Mouse (Mus musculus) liver, embryonic 14.5 days (tissue): ENCODE results near the gene Fkbp2. TPM values are rescaled to one million over a fixed set of nuclear protein-coding genes. Genes with fewer than 3 reads are reported as not detected.

ENCODE experiments used
- ATAC-seq: fragments of 200-750 bp; cut with Nextera tagmentation; 2 replicates; pipeline ENCODE4 v1.8.0; 2017; ENCODE audit warnings: moderate number of reproducible peaks, mild to moderate bottlenecking, moderate library complexity; ENCODE audit not compliant: insufficient read depth
- DNase-seq, 3 experiments: peaks; one replicate each; pipeline ENCODE4 v3.0.0-alpha.2; 2012 to 2013; ENCODE audit warnings: low read depth in 3 of 3, low spot score in 3 of 3
- H3K27ac ChIP-seq: fragments of 300-500 bp; sonication (generic); 2 replicates; pipeline ENCODE4 v1.5.1; 2014; ENCODE audit warnings: moderate library complexity, mild to moderate bottlenecking, control low read depth, inconsistent platforms
- H3K27me3 ChIP-seq: fragments of 300-500 bp; sonication (generic); 2 replicates; pipeline ENCODE4 v1.6.1; 2014; ENCODE audit warnings: mild to moderate bottlenecking, low read length, moderate library complexity; ENCODE audit not compliant: control insufficient read depth, insufficient read depth
- H3K36me3 ChIP-seq: fragments of 300-500 bp; sonication (generic); replicated peaks from 2 replicates; pipeline ENCODE4 v1.6.1; 2014; ENCODE audit warnings: low read depth; ENCODE audit not compliant: control insufficient read depth, insufficient read depth
- H3K4me1 ChIP-seq, 2 experiments: fragments of 200-500 bp in 1 of 2; fragments of 300-500 bp in 1 of 2; sonication (generic) in 1 of 2; replicated peaks; 2 replicates each; pipeline ENCODE4 v1.6.1; 2012 to 2014; ENCODE audit warnings: antibody characterized with exemption in 1 of 2, inconsistent platforms in 1 of 2, low read length in 1 of 2; ENCODE audit not compliant: control insufficient read depth in 2 of 2, insufficient read depth in 2 of 2
- H3K4me2 ChIP-seq: fragments of 300-500 bp; sonication (generic); 2 replicates; pipeline ENCODE4 v1.6.1; 2014; ENCODE audit warnings: low read depth, mild to moderate bottlenecking, control low read depth, moderate library complexity
- H3K4me3 ChIP-seq, 2 experiments: fragments of 200-500 bp in 1 of 2; fragments of 300-500 bp in 1 of 2; sonication (generic) in 1 of 2; 2 replicates each; pipeline ENCODE4 v1.5.1; 2012 to 2014; ENCODE audit warnings: low read depth in 2 of 2, low read length in 2 of 2, mild to moderate bottlenecking in 2 of 2, control low read depth in 1 of 2, inconsistent platforms in 1 of 2, moderate library complexity in 1 of 2; ENCODE audit not compliant: insufficient read depth in 1 of 2
- H3K9ac ChIP-seq: fragments of 300-500 bp; sonication (generic); replicated peaks from 2 replicates; pipeline ENCODE4 v1.6.1; 2014; ENCODE audit warnings: mild to moderate bottlenecking, control low read depth, moderate library complexity
- H3K9me3 ChIP-seq: fragments of 300-500 bp; sonication (generic); 2 replicates; pipeline ENCODE4 v1.6.1; 2016; ENCODE audit warnings: low read length, mixed read lengths; ENCODE audit not compliant: control insufficient read depth
- CTCF ChIP-seq: IDR thresholded peaks from 2 replicates; pipeline ENCODE4 v1.5.1; 2016; ENCODE audit warnings: antibody characterized with exemption, low read depth, control low read depth
- EP300 ChIP-seq: IDR thresholded peaks from 2 replicates; pipeline ENCODE4 v1.6.1; 2016; ENCODE audit warnings: antibody characterized with exemption, low read depth
- WGBS: fragments of 180-500 bp; shearing (Covaris S2); extraction: QIAGEN DNeasy Blood & Tissue Kit; methylation state at CpG from one replicate; pipeline ENCODE4 v1.1.7; 2014; ENCODE audit not compliant: insufficient replicate concordance; 5-methylcytosine and 5-hydroxymethylcytosine counted together
- polyA plus RNA-seq, 2 experiments: library from polyadenylated mRNA; depleted of rRNA in 1 of 2; stranded (reverse) in 1 of 2; unstranded in 1 of 2; fragments of >200 nt; fragmentation: Nextera tagmentation in 1 of 2; extraction: Ambion mirVana in 1 of 2; gene quantifications; 2 replicates each; pipeline versions ENCODE4 v1.2.1 to v1.2.3; 2012 to 2014

Gene Fkbp2
- polyA plus RNA-seq, 2 experiments, result 46.1 to 65.7 TPM

DNA sequence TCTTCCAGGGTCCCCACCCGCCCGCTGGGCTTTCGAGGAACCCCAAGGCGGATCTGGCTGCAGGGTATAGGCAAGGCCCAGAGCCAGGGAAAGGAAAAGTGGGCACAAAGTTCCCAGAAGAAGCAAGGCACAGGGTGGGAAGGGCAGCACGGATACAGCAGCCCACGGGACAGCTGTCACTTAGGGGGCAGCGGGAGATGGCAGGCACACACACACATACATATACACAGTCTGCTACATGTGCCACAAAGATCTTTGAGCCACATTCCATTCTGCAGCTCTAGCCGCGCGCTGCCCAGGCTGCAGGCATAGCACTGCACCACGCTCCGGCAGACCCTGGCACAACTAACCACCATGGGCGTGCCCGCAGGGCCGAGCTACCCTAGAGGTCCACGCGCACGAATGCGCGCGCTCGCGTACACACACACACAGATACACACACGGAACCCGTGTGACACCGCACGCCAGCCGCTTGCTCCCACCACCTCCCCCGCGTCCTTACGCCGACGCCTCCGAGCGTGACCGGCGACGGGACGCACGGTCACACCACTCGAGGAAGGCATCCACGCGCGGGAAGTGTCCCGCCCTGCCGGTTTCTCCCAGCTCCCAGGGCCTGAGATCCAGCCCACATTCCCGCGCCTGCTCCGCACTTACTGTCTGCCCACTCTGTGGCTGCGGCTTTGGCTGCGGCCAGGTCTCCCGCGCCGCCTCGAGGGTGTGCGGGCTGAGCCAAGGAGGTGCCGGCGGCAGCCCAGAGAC is 46.7 kb downstream of the Fkbp2 start:
- no peak for DNase-seq

DNA sequence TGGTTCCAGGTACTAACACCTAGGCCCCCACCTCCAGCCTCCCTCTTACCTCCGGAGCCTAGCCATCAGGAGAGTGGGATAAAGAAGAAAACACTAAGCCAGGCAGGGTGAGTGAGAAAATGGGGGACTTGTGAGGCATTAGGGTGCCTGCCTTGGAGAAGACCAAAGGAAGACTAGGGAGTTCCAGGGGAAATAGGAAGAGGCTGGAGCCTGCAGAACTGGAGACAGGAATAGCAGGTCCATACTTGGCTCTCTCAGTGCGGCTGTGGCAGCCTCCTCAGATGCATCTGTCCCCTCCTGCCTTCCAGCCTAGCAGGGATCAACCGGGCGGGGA is 47.2 kb downstream of the Fkbp2 start:
- Histone ChIP-seq H3K4me3 (no peak overlapping the region), H3K9ac (no peak overlapping the region), H3K9me3 (no peaks in the 10 kb centered on the region), H3K4me2 (no peak overlapping the region), H3K36me3 (no peaks in the 10 kb centered on the region), H3K27me3 (peaks cover 74% of the 10 kb centered on the region), H3K27ac (no peak overlapping the region), H3K4me1 (no peaks in the 10 kb centered on the region)
- no peak for ATAC-seq
- 29% methylated on average over 4 of the region's 4 CpGs for whole genome bisulfite sequencing
- TF ChIP-seq CTCF (no peak), EP300 (no peak)
- DNase-seq, result no peak

More for the DNA sequence above, 46.7 kb downstream of the Fkbp2 start:
- ATAC-seq, result no peak
- H3K9ac ChIP-seq, result no peak overlapping the region
- H3K27ac ChIP-seq, result no peak overlapping the region
- no peaks in the 10 kb centered on the region for H3K36me3 ChIP-seq
- peak overlapping the region; percentile 18 for H3K4me2 ChIP-seq
- H3K4me1 ChIP-seq, result no peaks in the 10 kb centered on the region
- H3K4me3 ChIP-seq, result 0 out of 4 replicates have a peak overlapping the region, but pooled peaks of 1 of the 2 experiments have one; percentile 12
- TF ChIP-seq EP300 (no peak), CTCF (no peak)
- peaks cover 68% of the 10 kb centered on the region for H3K27me3 ChIP-seq
- no peaks in the 10 kb centered on the region for H3K9me3 ChIP-seq
- 8% methylated on average over 58 of the region's 58 CpGs for WGBS

DNA sequence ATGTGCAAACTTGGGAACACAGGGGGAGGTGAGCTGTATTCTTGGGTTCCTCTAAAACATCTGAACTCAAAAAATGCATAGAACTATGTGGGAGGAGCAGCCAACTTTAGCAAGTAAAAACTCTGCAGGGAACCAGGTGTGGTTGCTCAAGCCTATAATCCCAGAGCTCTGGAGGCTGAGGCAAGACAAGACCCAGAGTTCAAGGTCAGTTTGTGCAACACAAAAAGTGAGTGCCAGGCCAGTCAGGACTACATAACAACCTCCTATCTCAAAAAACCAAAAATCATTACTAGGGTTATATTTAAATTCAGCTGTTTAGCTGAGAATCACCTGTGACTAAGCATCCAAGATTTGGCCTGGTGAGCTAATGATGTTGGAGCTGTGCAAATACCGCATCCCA is 48.3 kb downstream of the Fkbp2 start:
- 48% methylated on average over 1 of the region's 1 CpGs for WGBS
- no peak for DNase-seq
- no peaks in the 10 kb centered on the region for H3K9me3 ChIP-seq
- H3K4me3 ChIP-seq, result no peak overlapping the region
- H3K4me1 ChIP-seq, result no peaks in the 10 kb centered on the region
- TF ChIP-seq CTCF, result no peak
- no peak for TF ChIP-seq EP300
- H3K9ac ChIP-seq, result no peak overlapping the region
- no peak overlapping the region for H3K4me2 ChIP-seq
- no peak for ATAC-seq
- no peaks in the 10 kb centered on the region for H3K36me3 ChIP-seq
- H3K27me3 ChIP-seq, result peaks cover 84% of the 10 kb centered on the region
- H3K27ac ChIP-seq, result no peak overlapping the region

DNA sequence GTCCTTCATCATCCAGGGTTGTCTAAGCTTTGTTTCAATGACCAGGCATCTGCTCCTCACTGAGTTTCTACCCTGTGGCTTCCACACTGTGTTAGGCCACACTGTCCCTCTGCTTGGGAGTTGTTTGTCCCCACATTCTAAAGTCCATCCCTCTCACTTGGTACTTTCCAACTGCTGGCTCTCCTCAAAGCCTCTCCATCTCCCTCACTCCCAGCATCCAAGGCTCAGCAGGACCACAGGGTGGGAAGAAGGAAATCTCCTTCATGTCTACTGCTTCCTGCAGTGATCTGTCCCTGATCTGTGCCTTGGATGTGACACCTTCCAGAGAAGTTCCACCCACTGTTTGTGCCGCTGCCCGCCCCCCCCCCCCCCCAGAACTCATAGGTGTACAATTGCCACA is 49.3 kb downstream of the Fkbp2 start:
- Histone ChIP-seq H3K4me3 (no peak overlapping the region), H3K4me2 (no peak overlapping the region), H3K9ac (no peak overlapping the region), H3K4me1 (no peaks in the 10 kb centered on the region), H3K27ac (no peak overlapping the region), H3K9me3 (no peaks in the 10 kb centered on the region), H3K27me3 (peaks cover 94% of the 10 kb centered on the region), H3K36me3 (no peaks in the 10 kb centered on the region)
- WGBS, result 0% methylated on average over 1 of the region's 2 CpGs
- no peak for DNase-seq
- no peak for TF ChIP-seq EP300
- ATAC-seq, result no peak

DNA sequence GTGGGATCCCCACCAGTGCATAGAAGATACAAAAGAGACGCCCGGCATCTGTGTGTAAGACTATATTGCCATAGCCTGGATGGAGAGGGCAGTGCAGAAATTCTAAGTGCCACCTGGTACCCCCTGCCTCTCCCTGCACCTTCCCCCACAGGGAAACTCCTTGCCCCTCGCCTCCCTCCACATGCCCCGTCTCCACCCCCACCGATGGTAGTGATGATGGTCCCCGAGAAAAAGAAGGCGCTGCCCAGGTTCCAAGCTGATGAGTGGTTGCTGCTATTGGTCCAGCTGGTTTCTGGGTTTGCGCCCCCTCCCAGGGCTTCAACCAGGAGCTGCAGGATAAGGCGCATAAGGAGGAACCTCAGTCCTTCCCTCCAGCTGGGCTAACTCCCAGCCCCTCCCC is 52.2 kb downstream of the Fkbp2 start:
- H3K27me3 ChIP-seq, result peaks cover 89% of the 10 kb centered on the region
- H3K9ac ChIP-seq, result no peak overlapping the region
- no peak for DNase-seq
- 21% methylated on average over 9 of the region's 9 CpGs for WGBS
- no peaks in the 10 kb centered on the region for H3K36me3 ChIP-seq
- no peak overlapping the region for H3K27ac ChIP-seq
- TF ChIP-seq CTCF, result no peak
- TF ChIP-seq EP300, result no peak
- H3K9me3 ChIP-seq, result no peaks in the 10 kb centered on the region
- ATAC-seq, result no peak
- no peak overlapping the region for H3K4me2 ChIP-seq
- H3K4me1 ChIP-seq, result peaks cover 0 to 4% of the 10 kb centered on the region in 2 experiments; a peak in 2 of 4 replicates
- no peak overlapping the region for H3K4me3 ChIP-seq

Other genes starting within 250 kb of the Fkbp2 start
- gene Rps6ka4, start 139.9 kb downstream of the Fkbp2 start, polyA plus RNA-seq (2012; rRNA removed), result 3.0 and 3.1 TPM in 2 replicates
- 4.3 and 5.4 TPM in 2 replicates for gene Rps6ka4, start 139.9 kb downstream of the Fkbp2 start, polyA plus RNA-seq (2014; fragmentation: Nextera tagmentation; extraction: Ambion mirVana)
- gene Ccdc88b, start 122.3 kb downstream of the Fkbp2 start, polyA plus RNA-seq (2012; rRNA removed), result 1.5 and 2.3 TPM in 2 replicates
- 0.76 and 1.1 TPM in 2 replicates for gene Ccdc88b, start 122.3 kb downstream of the Fkbp2 start, polyA plus RNA-seq (2014; fragmentation: Nextera tagmentation; extraction: Ambion mirVana)
- 65.7 and 69.4 TPM in 2 replicates for gene Trmt112, start 70.8 kb downstream of the Fkbp2 start, polyA plus RNA-seq (2012; rRNA removed)
- 75.2 and 77.4 TPM in 2 replicates for gene Trmt112, start 70.8 kb downstream of the Fkbp2 start, polyA plus RNA-seq (2014; fragmentation: Nextera tagmentation; extraction: Ambion mirVana)
- gene Prdx5, start 70.4 kb downstream of the Fkbp2 start, polyA plus RNA-seq (2012; rRNA removed), result 41.8 and 54.9 TPM in 2 replicates
- 78.7 and 87.2 TPM in 2 replicates for gene Prdx5, start 70.4 kb downstream of the Fkbp2 start, polyA plus RNA-seq (2014; fragmentation: Nextera tagmentation; extraction: Ambion mirVana)
- 6.2 and 6.6 TPM in 2 replicates for gene Esrra, start 58.7 kb downstream of the Fkbp2 start, polyA plus RNA-seq (2012; rRNA removed)
- 1.6 and 2.2 TPM in 2 replicates for gene Esrra, start 58.7 kb downstream of the Fkbp2 start, polyA plus RNA-seq (2014; fragmentation: Nextera tagmentation; extraction: Ambion mirVana)
- 0.13 and 0.16 TPM in 2 replicates for gene Catsperz, start 55.1 kb downstream of the Fkbp2 start, polyA plus RNA-seq (2012; rRNA removed)
- gene Catsperz, start 55.1 kb downstream of the Fkbp2 start, polyA plus RNA-seq (2014; fragmentation: Nextera tagmentation; extraction: Ambion mirVana), result 0.28 and 0.37 TPM in 2 replicates
- not detected in 2 replicates for gene Kcnk4, start 46.0 kb downstream of the Fkbp2 start, polyA plus RNA-seq (2012; rRNA removed)
- gene Kcnk4, start 46.0 kb downstream of the Fkbp2 start, polyA plus RNA-seq (2014; fragmentation: Nextera tagmentation; extraction: Ambion mirVana), result 0.05 TPM in 1 of 2 replicates, not detected in the other
- 22.3 and 22.8 TPM in 2 replicates for gene Bad, start 38.6 kb downstream of the Fkbp2 start, polyA plus RNA-seq (2012; rRNA removed)
- 25.7 and 27.9 TPM in 2 replicates for gene Bad, start 38.6 kb downstream of the Fkbp2 start, polyA plus RNA-seq (2014; fragmentation: Nextera tagmentation; extraction: Ambion mirVana)
- gene Gpr137, start 38.0 kb downstream of the Fkbp2 start, polyA plus RNA-seq (2012; rRNA removed), result 5.5 and 8.8 TPM in 2 replicates
- gene Gpr137, start 38.0 kb downstream of the Fkbp2 start, polyA plus RNA-seq (2014; fragmentation: Nextera tagmentation; extraction: Ambion mirVana), result 4.4 and 4.5 TPM in 2 replicates
- 52.2 and 69.6 TPM in 2 replicates for gene Ppp1r14b, start 5.5 kb downstream of the Fkbp2 start, polyA plus RNA-seq (2012; rRNA removed)
- 74.0 and 79.2 TPM in 2 replicates for gene Ppp1r14b, start 5.5 kb downstream of the Fkbp2 start, polyA plus RNA-seq (2014; fragmentation: Nextera tagmentation; extraction: Ambion mirVana)
- gene Plcb3, start 4.0 kb downstream of the Fkbp2 start, polyA plus RNA-seq (2012; rRNA removed), result 7.2 and 7.7 TPM in 2 replicates
- 4.6 and 4.9 TPM in 2 replicates for gene Plcb3, start 4.0 kb downstream of the Fkbp2 start, polyA plus RNA-seq (2014; fragmentation: Nextera tagmentation; extraction: Ambion mirVana)
- 7.6 and 8.0 TPM in 2 replicates for gene Vegfb, start 7.2 kb upstream of the Fkbp2 start, polyA plus RNA-seq (2012; rRNA removed)
- 9.5 and 10.2 TPM in 2 replicates for gene Vegfb, start 7.2 kb upstream of the Fkbp2 start, polyA plus RNA-seq (2014; fragmentation: Nextera tagmentation; extraction: Ambion mirVana)
- gene Dnajc4, start 12.1 kb upstream of the Fkbp2 start, polyA plus RNA-seq (2012; rRNA removed), result 7.8 and 8.6 TPM in 2 replicates
- 10.0 and 10.5 TPM in 2 replicates for gene Dnajc4, start 12.1 kb upstream of the Fkbp2 start, polyA plus RNA-seq (2014; fragmentation: Nextera tagmentation; extraction: Ambion mirVana)
- gene Nudt22, start 15.6 kb upstream of the Fkbp2 start, polyA plus RNA-seq (2012; rRNA removed), result 6.8 and 7.1 TPM in 2 replicates
- gene Nudt22, start 15.6 kb upstream of the Fkbp2 start, polyA plus RNA-seq (2014; fragmentation: Nextera tagmentation; extraction: Ambion mirVana), result 9.7 and 10.9 TPM in 2 replicates
- 1.8 and 1.9 TPM in 2 replicates for gene Trpt1, start 15.6 kb upstream of the Fkbp2 start, polyA plus RNA-seq (2012; rRNA removed)
- gene Trpt1, start 15.6 kb upstream of the Fkbp2 start, polyA plus RNA-seq (2014; fragmentation: Nextera tagmentation; extraction: Ambion mirVana), result 1.7 and 2.0 TPM in 2 replicates
- 58.1 and 58.9 TPM in 2 replicates for gene Fermt3, start 39.0 kb upstream of the Fkbp2 start, polyA plus RNA-seq (2012; rRNA removed)
- gene Fermt3, start 39.0 kb upstream of the Fkbp2 start, polyA plus RNA-seq (2014; fragmentation: Nextera tagmentation; extraction: Ambion mirVana), result 72.2 and 78.4 TPM in 2 replicates
- 56.2 and 86.2 TPM in 2 replicates for gene Stip1, start 59.5 kb upstream of the Fkbp2 start, polyA plus RNA-seq (2012; rRNA removed)
- 113 and 122 TPM in 2 replicates for gene Stip1, start 59.5 kb upstream of the Fkbp2 start, polyA plus RNA-seq (2014; fragmentation: Nextera tagmentation; extraction: Ambion mirVana)
- 4.5 TPM in 2 replicates for gene Macrod1, start 76.3 kb upstream of the Fkbp2 start, polyA plus RNA-seq (2012; rRNA removed)
- gene Macrod1, start 76.3 kb upstream of the Fkbp2 start, polyA plus RNA-seq (2014; fragmentation: Nextera tagmentation; extraction: Ambion mirVana), result 3.7 and 5.1 TPM in 2 replicates
- 0.01 and 0.02 TPM in 2 replicates for gene Flrt1, start 125.2 kb upstream of the Fkbp2 start, polyA plus RNA-seq (2012; rRNA removed)
- gene Flrt1, start 125.2 kb upstream of the Fkbp2 start, polyA plus RNA-seq (2014; fragmentation: Nextera tagmentation; extraction: Ambion mirVana), result 0.08 and 0.09 TPM in 2 replicates
- gene Otub1, start 225.8 kb upstream of the Fkbp2 start, polyA plus RNA-seq (2012; rRNA removed), result 31.5 and 34.7 TPM in 2 replicates
- gene Otub1, start 225.8 kb upstream of the Fkbp2 start, polyA plus RNA-seq (2014; fragmentation: Nextera tagmentation; extraction: Ambion mirVana), result 50.5 and 52.4 TPM in 2 replicates
- gene Cox8a, start 237.1 kb upstream of the Fkbp2 start, polyA plus RNA-seq (2012; rRNA removed), result 282 and 547 TPM in 2 replicates
- 803 and 809 TPM in 2 replicates for gene Cox8a, start 237.1 kb upstream of the Fkbp2 start, polyA plus RNA-seq (2014; fragmentation: Nextera tagmentation; extraction: Ambion mirVana)